Mouse (Mus musculus) erythroblast, embryonic 14.5 days (primary cell): Measurements from ENCODE around the gene E2f4.

Experiments used
- GATA1 ChIP-seq: IDR thresholded peaks from 2 replicates; pipeline ENCODE4 v1.6.1; 2012; ENCODE audit warnings: low read length, inconsistent platforms, mixed read lengths
- TAL1 ChIP-seq: IDR thresholded peaks from 3 replicates; pipeline ENCODE4 v1.6.1; 2012; ENCODE audit warnings: low read length, inconsistent platforms, mixed read lengths

- no peak for TF ChIP-seq TAL1
- TF ChIP-seq GATA1 = no peak
Measured at GRCm38 (mm10) chr8:105331469-105331868, 34.0 kb downstream of the E2f4 start.
